Mouse (Mus musculus): ENCODE measurements around the gene Tm7sf3. TPM values are rescaled to one million over a fixed set of nuclear protein-coding genes. Genes with fewer than 3 reads are reported as not detected.

Gene Tm7sf3
- total and polyA plus RNA-seq, 3 experiments = 18.3 to 27.1 TPM; not detected in 1

- Histone ChIP-seq H3K36me3 (ENCODE audit: control insufficient read depth in 1 of 2, insufficient read depth in 2 of 2, low read length in 2 of 2) (peaks cover 0 to 14% of the 10 kb centered on the region in 2 experiments; a peak in 2 of 4 replicates), H3K9me3 (replicated peaks; ENCODE audit: insufficient read depth, low read length) (no peaks in the 10 kb centered on the region), H3K27me3 (ENCODE audit: control insufficient read depth in 1 of 2, insufficient read depth in 2 of 2, low read length in 2 of 2) (no peaks in the 10 kb centered on the region), H3K9ac (ENCODE audit: control insufficient read depth, low read depth, low read length, poor library complexity, severe bottlenecking) (no peak overlapping the region), H3K79me2 (ENCODE audit: control insufficient read depth, insufficient read depth, low read length, poor library complexity) (no peaks in the 10 kb centered on the region), H3K27ac (ENCODE audit: control insufficient read depth, low read depth, low read length) (no peak overlapping the region), H3K4me1 (ENCODE audit: control insufficient read depth in 1 of 2, insufficient read depth in 2 of 2, low read length in 2 of 2) (no peaks in the 10 kb centered on the region; a peak in 1 of 4 replicates), H3K4me3 (ENCODE audit: control insufficient read depth in 1 of 2, insufficient read depth in 1 of 2, low read depth in 2 of 2, low read length in 2 of 2) (no peak overlapping the region)
- TF ChIP-seq CHD1 (IDR thresholded peaks at IDR 0.05; ENCODE audit: low read depth, low read length) (no peak), RCOR1 (IDR thresholded peaks at IDR 0.05; ENCODE audit: low read depth, low read length) (no peak), MEF2A (IDR thresholded peaks at IDR 0.05; ENCODE audit: extremely low read depth, insufficient replicate concordance, low read depth, low read length, poor library complexity, severe bottlenecking) (no peak), GABPA (IDR thresholded peaks at IDR 0.05; ENCODE audit: low read depth, low read length) (no peak), POLR2A (IDR thresholded peaks at IDR 0.05; ENCODE audit: control insufficient read depth in 1 of 2, insufficient read depth in 1 of 2, low read depth in 1 of 2, low read length in 2 of 2, poor library complexity in 1 of 2) (no peak), NELFE (IDR thresholded peaks at IDR 0.05; ENCODE audit: low read depth, low read length) (no peak), KAT2A (conservative IDR thresholded peaks at IDR 0.05; ENCODE audit: low read depth, low read length) (no peak), NRF1 (IDR thresholded peaks at IDR 0.05; ENCODE audit: insufficient read depth, low read depth, low read length, poor library complexity, severe bottlenecking) (no peak), E2F4 (IDR thresholded peaks at IDR 0.05; ENCODE audit: borderline replicate concordance, low read depth, low read length) (no peak), ZC3H11A (IDR thresholded peaks at IDR 0.05; ENCODE audit: low read depth, low read length) (no peak), TAL1 (IDR thresholded peaks at IDR 0.05; ENCODE audit: low read length) (no peak), ELF1 (IDR thresholded peaks at IDR 0.05; ENCODE audit: low read depth, low read length) (no peak), SIN3A (IDR thresholded peaks at IDR 0.05; ENCODE audit: low read length) (no peak)
- no peak for DNase-seq (ENCODE audit: low read depth, low spot score)
Observed at GRCm38 (mm10) chr6:146603651-146604050, 39.0 kb downstream of the Tm7sf3 start.

- Histone ChIP-seq H3K9ac (ENCODE audit: control insufficient read depth, low read depth, low read length, poor library complexity, severe bottlenecking) (no peak overlapping the region), H3K79me2 (ENCODE audit: control insufficient read depth, insufficient read depth, low read length, poor library complexity) (no peaks in the 10 kb centered on the region), H3K4me1 (ENCODE audit: control insufficient read depth in 1 of 2, insufficient read depth in 2 of 2, low read length in 2 of 2) (no peaks in the 10 kb centered on the region; a peak in 1 of 4 replicates), H3K4me3 (ENCODE audit: control insufficient read depth in 1 of 2, insufficient read depth in 1 of 2, low read depth in 2 of 2, low read length in 2 of 2) (no peak overlapping the region), H3K27me3 (ENCODE audit: control insufficient read depth in 1 of 2, insufficient read depth in 2 of 2, low read length in 2 of 2) (no peaks in the 10 kb centered on the region), H3K9me3 (replicated peaks; ENCODE audit: insufficient read depth, low read length) (no peaks in the 10 kb centered on the region), H3K36me3 (ENCODE audit: control insufficient read depth in 1 of 2, insufficient read depth in 2 of 2, low read length in 2 of 2) (peaks cover 0 to 16% of the 10 kb centered on the region in 2 experiments; a peak in 2 of 4 replicates), H3K27ac (ENCODE audit: control insufficient read depth, low read depth, low read length) (no peak overlapping the region)
- TF ChIP-seq CTCF (IDR thresholded peaks at IDR 0.05 in 2 of 3, conservative IDR thresholded peaks at IDR 0.05 in 1 of 3; ENCODE audit: control insufficient read depth in 1 of 3, insufficient read depth in 1 of 3, low read depth in 2 of 3, low read length in 3 of 3, poor library complexity in 1 of 3, severe bottlenecking in 1 of 3) (no peak), ZNF384 (IDR thresholded peaks at IDR 0.05; ENCODE audit: low read depth, low read length) (no peak), UBTF (IDR thresholded peaks at IDR 0.05; ENCODE audit: borderline replicate concordance, insufficient read depth, low read depth, low read length) (no peak), NRF1 (IDR thresholded peaks at IDR 0.05; ENCODE audit: insufficient read depth, low read depth, low read length, poor library complexity, severe bottlenecking) (no peak), GATA1 (IDR thresholded peaks at IDR 0.05; ENCODE audit: low read depth, low read length) (no peak), MEF2A (IDR thresholded peaks at IDR 0.05; ENCODE audit: extremely low read depth, insufficient replicate concordance, low read depth, low read length, poor library complexity, severe bottlenecking) (no peak), TAL1 (IDR thresholded peaks at IDR 0.05; ENCODE audit: low read length) (no peak), SIN3A (IDR thresholded peaks at IDR 0.05; ENCODE audit: low read length) (no peak), TCF12 (IDR thresholded peaks at IDR 0.05; ENCODE audit: low read depth, low read length) (no peak), POLR2A (IDR thresholded peaks at IDR 0.05; ENCODE audit: control insufficient read depth in 1 of 2, insufficient read depth in 1 of 2, low read depth in 1 of 2, low read length in 2 of 2, poor library complexity in 1 of 2) (no peak), GABPA (IDR thresholded peaks at IDR 0.05; ENCODE audit: low read depth, low read length) (no peak), RCOR1 (IDR thresholded peaks at IDR 0.05; ENCODE audit: low read depth, low read length) (no peak), E2F4 (IDR thresholded peaks at IDR 0.05; ENCODE audit: borderline replicate concordance, low read depth, low read length) (no peak), MXI1 (IDR thresholded peaks at IDR 0.05; ENCODE audit: low read depth, low read length) (no peak), ZKSCAN1 (IDR thresholded peaks at IDR 0.05; ENCODE audit: low read depth, low read length) (no peak), EP300 (IDR thresholded peaks at IDR 0.05; ENCODE audit: low read depth in 1 of 2, low read length in 2 of 2) (no peak), CHD1 (IDR thresholded peaks at IDR 0.05; ENCODE audit: low read depth, low read length) (no peak), POLR2AphosphoS2 (IDR thresholded peaks at IDR 0.05; ENCODE audit: low read length) (no peak), USF1 (IDR thresholded peaks at IDR 0.05; ENCODE audit: low read depth, low read length) (no peak), ZMIZ1 (IDR thresholded peaks at IDR 0.05; ENCODE audit: low read depth, low read length) (no peak)
- DNase-seq (ENCODE audit: low read depth, low spot score) = no peak
Observed at GRCm38 (mm10) chr6:146602601-146603000, 40.0 kb downstream of the Tm7sf3 start.
